Mouse (Mus musculus) left cerebral cortex, postnatal 25 days (tissue): ENCODE measurements at regions not wholly inside any gene's neighbourhood (a gene's known extent, or its start where the extent isn't known, plus 50 kb on each side); places are given as distances from the start of the nearest gene placed in this dataset.

ENCODE experiments used
- DNase-seq, 2 experiments: peaks; one replicate each; pipeline ENCODE4 v3.0.0; 2022; ENCODE audit warnings: low spot score in 2 of 2, mixed read lengths in 1 of 2
- intact Hi-C: fragments of 180-260 bp; cut with DNase I; formaldehyde crosslinking; loops from one replicate; pipeline ENCODE4 v1.15.1; 2025

- intact Hi-C loops: no loop called here
- DNase-seq: no peak
These were observed 263.0 kb upstream of the Ptger4 start for GRCm38 (mm10) chr15:5506848-5507544.

GRCm38 (mm10) chr15:5507545-5507913, 263.5 kb upstream of the Ptger4 start:
- DNase-seq: no peak
- intact Hi-C loops: no loop called here

GRCm38 (mm10) chr15:5510056-5510455, 266.1 kb upstream of the Ptger4 start:
- intact Hi-C loops: no loop called here
- no peak for DNase-seq

GRCm38 (mm10) chr15:5511046-5511445, 267.1 kb upstream of the Ptger4 start:
- DNase-seq: no peak
- intact Hi-C loops: no loop called here

- DNase-seq: no peak
- intact Hi-C loops: no loop called here
These were observed 268.6 kb upstream of the Ptger4 start for GRCm38 (mm10) chr15:5512546-5512945.

- intact Hi-C loops: no loop called here
- no peak for DNase-seq
These were observed 269.2 kb upstream of the Ptger4 start for GRCm38 (mm10) chr15:5513146-5513545.

GRCm38 (mm10) chr15:5514217-5514616, 270.2 kb upstream of the Ptger4 start:
- DNase-seq: peak; percentile 3 to 15
- intact Hi-C loops: no loop called here

DNA sequence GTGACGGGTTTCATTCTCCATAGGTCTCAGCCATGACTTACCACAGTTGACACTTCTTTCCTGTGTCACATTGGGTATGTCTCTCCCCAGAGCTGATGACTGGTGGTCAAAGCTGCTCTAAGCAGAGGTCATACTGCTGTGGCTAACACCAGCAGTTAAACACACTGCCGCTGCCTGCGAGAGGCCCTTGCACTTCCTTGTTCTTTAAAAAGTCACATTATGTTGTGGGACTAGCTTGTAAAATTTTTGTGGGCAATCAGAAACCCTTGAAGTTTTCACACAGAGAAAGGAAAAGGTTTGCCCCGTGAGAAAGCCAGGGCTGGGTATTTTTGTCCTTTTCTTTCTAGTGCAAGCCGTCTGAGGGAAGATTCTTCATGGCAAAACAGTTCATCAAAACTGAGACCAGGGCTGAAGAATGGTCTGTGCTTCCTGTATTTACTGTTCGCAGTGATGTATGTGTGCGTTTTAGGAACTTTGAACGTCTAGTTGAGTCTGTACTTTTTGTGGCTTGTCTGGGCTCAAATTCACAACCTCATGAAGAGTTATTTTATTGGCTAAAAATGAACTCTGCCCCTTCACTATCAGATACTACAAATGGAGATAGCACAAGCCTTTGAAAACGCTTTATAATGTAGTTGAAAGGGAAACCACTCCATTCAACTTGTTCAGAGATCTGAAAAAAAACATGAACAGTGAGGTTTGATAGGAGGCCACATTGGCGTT, 273.4 kb upstream of the Ptger4 start:
- no peak for DNase-seq
- intact Hi-C loops: no loop called here

- intact Hi-C loops: no loop called here
- DNase-seq: no peak
These were observed 275.6 kb upstream of the Ptger4 start for GRCm38 (mm10) chr15:5519552-5519951.

- DNase-seq: no peak
- intact Hi-C loops: no loop called here
These were observed 276.0 kb upstream of the Ptger4 start for GRCm38 (mm10) chr15:5519997-5520396.

DNA sequence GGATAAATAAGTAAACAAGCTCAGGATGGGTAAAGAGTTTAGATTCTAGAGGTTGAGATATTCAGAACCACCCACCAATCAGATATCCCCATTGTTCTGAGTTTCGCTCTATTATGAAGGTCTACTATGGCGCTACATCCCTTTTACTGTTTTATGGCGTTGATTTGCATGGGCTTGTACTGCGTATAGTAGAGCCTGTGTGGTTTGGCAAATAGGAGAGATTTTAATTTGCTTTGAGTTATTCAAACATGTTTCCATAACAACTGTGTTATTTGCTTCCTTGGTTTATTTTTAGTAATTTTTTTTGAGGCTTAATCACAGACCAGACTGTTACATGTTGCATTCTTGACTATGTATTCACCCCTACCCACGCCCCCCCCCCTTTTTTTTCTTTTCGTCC, 284.6 kb upstream of the Ptger4 start:
- intact Hi-C loops: no loop called here
- no peak for DNase-seq

DNA sequence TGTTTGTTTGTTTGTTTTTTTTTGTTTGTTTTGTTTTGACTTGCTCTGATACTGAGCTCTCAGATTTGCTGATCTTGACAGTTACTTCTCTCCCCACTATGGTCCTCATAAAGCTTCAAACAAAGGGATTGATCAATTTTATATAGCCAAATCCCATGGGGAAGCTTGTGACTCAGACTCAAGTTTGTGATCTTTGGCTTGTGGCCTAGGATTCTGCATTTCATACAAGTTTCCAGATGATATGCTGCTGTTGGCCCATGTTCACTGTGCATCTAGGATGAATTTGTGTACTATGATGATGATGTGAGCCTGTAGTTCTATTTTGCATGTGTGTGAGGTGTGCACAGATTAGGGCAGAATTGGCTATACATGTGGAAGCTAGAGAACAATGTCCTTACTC, 289.7 kb upstream of the Ptger4 start:
- DNase-seq: no peak
- intact Hi-C loops: no loop called here

- intact Hi-C loops: no loop called here
- no peak for DNase-seq
These were observed 293.4 kb upstream of the Ptger4 start for GRCm38 (mm10) chr15:5537432-5537831.

- intact Hi-C loops: no loop called here
- DNase-seq: no peak
These were observed 295.4 kb upstream of the Ptger4 start for GRCm38 (mm10) chr15:5539301-5539928.

DNA sequence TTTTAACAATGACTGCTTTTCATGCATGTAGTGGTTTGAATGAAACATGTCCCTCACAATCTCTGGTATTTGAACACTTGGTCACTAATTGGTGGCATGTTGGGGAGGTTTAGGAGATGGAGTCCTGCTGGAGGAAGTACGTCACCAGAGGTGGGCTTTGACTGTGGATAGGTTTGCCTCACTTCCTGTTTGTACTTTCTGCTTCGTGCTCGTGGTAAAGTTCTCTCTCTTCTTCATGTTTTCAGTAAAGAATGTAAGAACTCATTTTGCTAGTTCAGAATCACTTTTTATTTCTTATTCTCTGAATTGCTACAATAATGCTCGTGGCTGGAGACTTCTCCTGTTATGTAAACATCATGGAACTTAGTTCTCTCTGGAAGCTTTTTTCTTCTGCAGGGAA, 310.5 kb upstream of the Ptger4 start:
- intact Hi-C loops: no loop called here
- DNase-seq: no peak

- DNase-seq: no peak
These were observed 310.9 kb upstream of the Ptger4 start for GRCm38 (mm10) chr15:5554926-5555325.

DNA sequence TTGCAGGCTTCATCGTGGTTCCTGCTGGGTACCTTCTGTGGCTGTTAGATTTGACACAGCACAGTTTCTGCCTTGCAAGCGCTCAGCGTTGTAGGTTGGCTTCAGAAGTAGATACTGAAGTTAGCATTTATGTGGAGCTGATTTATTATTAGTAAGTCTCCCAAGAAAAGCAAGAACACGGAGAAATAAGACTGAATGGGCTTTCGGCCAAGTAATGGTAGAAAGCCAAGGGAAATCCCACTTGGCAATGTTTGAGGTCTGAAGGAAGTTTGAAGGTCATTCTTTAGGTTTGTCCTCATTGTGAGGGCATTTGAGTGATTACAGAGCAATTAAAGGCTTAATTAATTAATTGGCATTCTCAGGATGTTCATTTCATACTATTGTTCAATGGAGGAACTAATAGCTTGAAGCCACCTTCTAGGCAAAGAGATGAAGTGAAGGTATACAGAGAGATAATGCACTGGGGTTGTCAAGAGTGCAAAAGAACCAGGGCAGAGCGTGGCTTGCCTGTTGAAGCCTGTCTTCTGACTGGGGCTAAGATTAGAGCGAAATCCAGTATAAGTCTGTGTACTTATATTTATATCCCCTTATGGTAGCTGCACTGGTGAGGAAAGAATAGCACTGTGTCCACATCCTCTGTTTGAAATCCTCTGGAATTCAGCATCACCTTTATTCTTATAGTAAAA, 311.5 kb upstream of the Ptger4 start:
- no peak for DNase-seq
- intact Hi-C loops: no loop called here

More at GRCm38 (mm10) chr15:5554926-5555325, 310.9 kb upstream of the Ptger4 start:
- intact Hi-C loops: no loop called here

DNA sequence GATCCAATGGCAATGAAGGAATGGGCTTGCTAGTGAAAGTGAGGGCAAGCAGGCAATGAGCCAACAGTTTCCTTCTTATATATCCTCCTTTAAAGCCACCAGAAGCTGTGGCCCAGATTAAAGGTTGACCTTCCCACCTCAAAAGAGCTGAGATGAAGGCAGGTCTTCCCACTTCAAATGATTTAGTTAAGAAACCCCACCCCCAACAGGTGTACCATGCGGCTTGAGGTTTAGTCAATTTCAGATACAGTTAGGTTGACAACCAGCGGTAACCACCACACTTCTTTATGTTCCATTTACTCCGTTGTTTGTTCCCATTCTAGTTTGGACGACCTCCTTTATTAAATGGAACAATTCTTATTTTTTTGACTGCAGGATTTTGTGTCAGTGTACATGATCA, 317.8 kb upstream of the Ptger4 start:
- no peak for DNase-seq
- intact Hi-C loops: no loop called here

DNA sequence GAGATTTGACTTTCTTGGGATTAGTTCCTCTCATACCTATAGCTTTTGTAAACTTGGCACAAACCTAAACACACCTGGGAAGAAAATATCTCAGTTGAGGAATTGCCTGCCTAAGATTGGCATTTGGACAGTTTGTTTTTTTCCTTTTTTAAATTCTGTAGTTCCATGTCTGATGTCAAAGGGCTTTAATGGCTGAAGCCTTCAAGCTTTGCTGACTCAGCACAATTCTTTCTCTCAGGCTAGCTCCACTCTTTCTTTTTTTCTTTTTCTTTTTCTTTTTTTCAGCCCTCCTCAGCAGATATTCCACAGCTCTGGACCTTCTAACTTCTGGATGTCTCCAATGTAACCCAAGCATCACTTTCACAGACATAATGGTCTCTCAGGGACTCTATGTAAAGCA, 330.4 kb upstream of the Ptger4 start:
- no peak for DNase-seq
- intact Hi-C loops: no loop called here

DNA sequence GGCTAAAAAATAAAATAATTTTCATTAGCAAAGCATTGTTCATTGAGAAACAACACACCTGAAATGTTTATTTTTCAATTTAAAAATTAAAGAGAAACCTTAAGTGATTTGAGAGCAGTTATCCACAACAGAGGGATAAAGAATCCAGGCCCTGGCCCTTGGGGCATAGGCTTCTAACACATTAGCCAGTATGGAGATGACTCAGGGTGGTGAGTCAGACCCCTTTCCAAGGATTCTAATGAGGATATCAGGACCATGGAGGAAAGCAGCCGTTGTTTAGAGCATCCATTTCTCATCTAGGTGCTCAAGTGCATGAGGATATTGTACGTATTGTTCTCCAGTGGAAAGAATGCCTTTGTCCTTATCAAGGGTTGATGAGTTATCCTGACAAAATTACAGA, 335.6 kb upstream of the Ptger4 start:
- intact Hi-C loops: no loop called here
- no peak for DNase-seq

- no peak for DNase-seq
These were observed 336.4 kb upstream of the Ptger4 start for GRCm38 (mm10) chr15:5580416-5580815.

More at GRCm38 (mm10) chr15:5580416-5580815, 336.4 kb upstream of the Ptger4 start:
- intact Hi-C loops: no loop called here
